Mouse (Mus musculus): ENCODE measurements at regions not wholly inside any gene's neighbourhood (a gene's known extent, or its start where the extent isn't known, plus 50 kb on each side); places are given as distances from the start of the nearest gene placed in this dataset.

GRCm38 (mm10) chr13:59940414-59941205, 117.7 kb upstream of the Tut7 start:
- no peak overlapping the region for H3K27ac ChIP-seq (replicated peaks)
- no peaks in the 10 kb centered on the region for H3K27me3 ChIP-seq
- no peak overlapping the region for H3K9ac ChIP-seq
- peak overlapping the region; percentile 30 for H3K4me2 ChIP-seq (replicated peaks)
- H3K4me1 ChIP-seq = peaks cover 15% of the 10 kb centered on the region
- ATAC-seq (ENCODE audit: insufficient number of reproducible peaks, low FRiP score, low TSS enrichment, low read depth) = no peak
- no peaks in the 10 kb centered on the region for H3K36me3 ChIP-seq
- WGBS = 19% methylated on average over 16 of the region's 16 CpGs
- no peaks in the 10 kb centered on the region for H3K9me3 ChIP-seq (replicated peaks)
- no peak overlapping the region for H3K4me3 ChIP-seq (replicated peaks)

GRCm38 (mm10) chr13:59939886-59940285, 116.9 kb upstream of the Tut7 start:
- H3K9me3 ChIP-seq (replicated peaks) = no peaks in the 10 kb centered on the region
- 65% methylated on average over 5 of the region's 5 CpGs for WGBS
- H3K4me3 ChIP-seq (replicated peaks) = no peak overlapping the region
- no peak overlapping the region for H3K4me2 ChIP-seq (replicated peaks)
- no peaks in the 10 kb centered on the region for H3K36me3 ChIP-seq
- no peak overlapping the region for H3K9ac ChIP-seq
- no peaks in the 10 kb centered on the region for H3K27me3 ChIP-seq
- H3K4me1 ChIP-seq = peaks cover 15% of the 10 kb centered on the region
- no peak overlapping the region for H3K27ac ChIP-seq (replicated peaks)
- no peak for ATAC-seq (ENCODE audit: insufficient number of reproducible peaks, low FRiP score, low TSS enrichment, low read depth)

DNA sequence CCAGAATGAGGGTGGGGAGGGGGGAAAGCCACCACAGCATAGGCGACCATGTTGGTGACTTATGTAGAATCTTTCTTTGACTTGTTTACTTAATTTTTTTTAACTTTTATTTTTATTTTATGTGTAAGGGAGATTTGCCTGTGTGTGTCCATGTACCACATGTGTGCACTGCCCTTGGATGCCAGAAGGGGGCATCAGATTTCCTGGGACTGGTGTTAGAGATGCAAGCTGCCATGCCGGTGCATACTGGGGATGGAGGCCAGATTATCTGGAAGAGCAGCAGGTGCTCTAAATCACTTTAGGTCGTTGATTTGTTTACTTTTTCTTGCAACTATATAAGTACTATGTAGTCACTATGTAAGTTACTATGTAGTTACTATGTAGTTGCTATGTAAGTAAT, 114.2 kb upstream of the Tut7 start:
- Histone ChIP-seq H3K4me2 (replicated peaks) (no peak overlapping the region), H3K9me3 (replicated peaks) (no peaks in the 10 kb centered on the region), H3K36me3 (no peaks in the 10 kb centered on the region), H3K4me3 (replicated peaks) (no peak overlapping the region), H3K4me1 (peaks cover 12% of the 10 kb centered on the region), H3K27ac (replicated peaks) (no peak overlapping the region), H3K9ac (no peak overlapping the region), H3K27me3 (no peaks in the 10 kb centered on the region)
- 58% methylated on average over 3 of the region's 3 CpGs for WGBS
- no peak for ATAC-seq (ENCODE audit: insufficient number of reproducible peaks, low FRiP score, low TSS enrichment, low read depth)

GRCm38 (mm10) chr13:59934556-59934955, 111.6 kb upstream of the Tut7 start:
- Histone ChIP-seq H3K27ac (replicated peaks) (no peak overlapping the region), H3K9me3 (replicated peaks) (no peaks in the 10 kb centered on the region), H3K4me3 (replicated peaks) (no peak overlapping the region), H3K4me2 (replicated peaks) (no peak overlapping the region), H3K4me1 (0 out of 2 replicates have a peak, but pooled peaks cover 3% of the 10 kb centered on the region), H3K27me3 (no peaks in the 10 kb centered on the region), H3K9ac (no peak overlapping the region), H3K36me3 (no peaks in the 10 kb centered on the region)
- 9% methylated on average over 1 of the region's 1 CpGs for WGBS
- no peak for ATAC-seq (ENCODE audit: insufficient number of reproducible peaks, low FRiP score, low TSS enrichment, low read depth)

- ATAC-seq (ENCODE audit: insufficient number of reproducible peaks, low FRiP score, low TSS enrichment, low read depth) = no peak
- no peak overlapping the region for H3K27ac ChIP-seq (replicated peaks)
- H3K9ac ChIP-seq = no peak overlapping the region
- H3K4me3 ChIP-seq (replicated peaks) = no peak overlapping the region
- 0 out of 2 replicates have a peak, but pooled peaks cover 3% of the 10 kb centered on the region for H3K4me1 ChIP-seq
- 52% methylated on average over 1 of the region's 1 CpGs for WGBS
- H3K9me3 ChIP-seq (replicated peaks) = no peaks in the 10 kb centered on the region
- H3K27me3 ChIP-seq = no peaks in the 10 kb centered on the region
- H3K36me3 ChIP-seq = no peaks in the 10 kb centered on the region
- no peak overlapping the region for H3K4me2 ChIP-seq (replicated peaks)
Observed at GRCm38 (mm10) chr13:59934093-59934492, 111.1 kb upstream of the Tut7 start.

DNA sequence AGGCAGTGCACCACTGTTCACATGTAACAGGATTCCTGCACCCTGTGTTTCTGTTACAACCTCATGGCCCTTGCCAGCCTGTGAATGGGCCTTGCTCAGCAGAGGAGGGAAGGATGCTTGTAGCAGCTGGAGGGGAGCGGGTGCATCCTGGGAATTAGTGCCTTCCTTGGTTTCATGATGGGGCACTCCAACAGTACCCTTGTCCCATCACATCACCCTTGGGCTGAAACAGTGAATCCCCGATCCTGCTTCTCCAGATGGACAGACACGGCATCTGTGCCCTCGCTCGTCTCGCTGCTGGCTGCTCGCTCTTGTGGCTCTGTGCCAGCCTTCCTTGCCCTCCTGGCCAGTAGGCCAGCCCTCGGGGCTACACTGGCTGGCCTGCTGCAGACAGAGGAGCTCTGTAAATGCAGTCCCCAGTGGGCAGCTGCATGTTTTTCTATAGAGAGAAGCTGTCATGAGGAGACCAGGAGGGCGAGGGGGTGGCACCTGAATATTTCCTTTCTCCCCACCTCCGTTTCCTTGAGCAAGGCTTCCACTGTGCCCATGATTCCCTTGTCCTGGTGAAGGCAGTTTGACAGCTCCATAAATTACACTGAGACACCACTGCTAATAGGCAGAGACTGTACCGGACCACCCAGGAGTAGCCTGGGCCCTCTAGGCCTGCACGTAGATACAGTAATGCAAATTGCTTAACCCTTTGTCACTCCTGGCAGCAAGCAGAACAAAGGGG, 104.6 kb upstream of the Tut7 start:
- Histone ChIP-seq H3K4me2 (replicated peaks) (no peak overlapping the region), H3K9me3 (replicated peaks) (no peaks in the 10 kb centered on the region), H3K27ac (replicated peaks) (no peak overlapping the region), H3K4me3 (replicated peaks) (no peak overlapping the region), H3K4me1 (peaks cover 11% of the 10 kb centered on the region), H3K27me3 (no peaks in the 10 kb centered on the region), H3K9ac (no peak overlapping the region), H3K36me3 (no peaks in the 10 kb centered on the region)
- no peak for ATAC-seq (ENCODE audit: insufficient number of reproducible peaks, low FRiP score, low TSS enrichment, low read depth)
- WGBS = 49% methylated on average over 12 of the region's 12 CpGs

DNA sequence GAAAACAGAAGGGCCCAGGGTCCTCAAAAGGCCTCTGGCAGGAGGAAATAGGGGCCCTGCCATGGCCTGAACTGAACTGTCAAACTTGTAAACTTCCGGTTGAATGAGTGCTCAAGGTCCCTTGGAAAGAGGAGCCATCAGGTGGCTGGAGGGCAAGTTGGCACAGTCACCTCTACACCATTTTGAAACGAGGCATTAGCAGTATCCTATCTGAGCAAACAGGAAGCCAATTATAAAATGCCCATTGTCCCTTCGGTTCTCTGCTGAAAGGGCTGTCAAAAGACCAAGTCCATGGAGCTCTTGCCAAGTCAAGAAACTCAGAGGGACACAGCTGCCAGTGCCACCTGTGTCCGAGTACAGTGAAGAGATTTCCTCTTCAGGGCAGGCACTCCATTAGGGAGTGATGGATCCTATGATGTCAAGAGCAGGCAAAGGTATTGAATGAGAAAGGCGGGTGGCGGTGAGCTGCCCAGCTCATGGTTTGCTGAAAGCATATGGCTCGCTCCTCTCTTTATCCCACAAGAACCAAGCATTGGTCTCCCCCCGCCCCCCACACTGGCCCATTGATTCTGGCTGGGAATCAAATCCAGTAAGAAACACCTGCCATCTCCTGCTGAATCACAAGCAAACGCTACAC, 103.0 kb upstream of the Tut7 start:
- H3K27ac ChIP-seq (replicated peaks) = no peak overlapping the region
- no peak overlapping the region for H3K9ac ChIP-seq
- WGBS = 71% methylated on average over 9 of the region's 9 CpGs
- no peak for ATAC-seq (ENCODE audit: insufficient number of reproducible peaks, low FRiP score, low TSS enrichment, low read depth)
- no peaks in the 10 kb centered on the region for H3K9me3 ChIP-seq (replicated peaks)
- H3K27me3 ChIP-seq = no peaks in the 10 kb centered on the region
- no peak overlapping the region for H3K4me3 ChIP-seq (replicated peaks)
- no peaks in the 10 kb centered on the region for H3K36me3 ChIP-seq
- H3K4me1 ChIP-seq = peaks cover 11% of the 10 kb centered on the region
- no peak overlapping the region for H3K4me2 ChIP-seq (replicated peaks)

- H3K4me1 ChIP-seq = no peaks in the 10 kb centered on the region
- WGBS = 87% methylated on average over 5 of the region's 5 CpGs
- H3K4me2 ChIP-seq (replicated peaks) = no peak overlapping the region
- no peaks in the 10 kb centered on the region for H3K27me3 ChIP-seq
- no peak for ATAC-seq (ENCODE audit: insufficient number of reproducible peaks, low FRiP score, low TSS enrichment, low read depth)
- no peaks in the 10 kb centered on the region for H3K36me3 ChIP-seq
- no peak overlapping the region for H3K27ac ChIP-seq (replicated peaks)
- H3K4me3 ChIP-seq (replicated peaks) = no peak overlapping the region
- H3K9ac ChIP-seq = no peak overlapping the region
- H3K9me3 ChIP-seq (replicated peaks) = no peaks in the 10 kb centered on the region
Observed at GRCm38 (mm10) chr13:59917185-59917584, 94.2 kb upstream of the Tut7 start.

- H3K27me3 ChIP-seq = no peaks in the 10 kb centered on the region
- no peak overlapping the region for H3K4me3 ChIP-seq (replicated peaks)
- ATAC-seq (ENCODE audit: insufficient number of reproducible peaks, low FRiP score, low TSS enrichment, low read depth) = no peak
- WGBS = 64% methylated on average over 22 of the region's 22 CpGs
- H3K9ac ChIP-seq = no peak overlapping the region
- no peak overlapping the region for H3K4me2 ChIP-seq (replicated peaks)
- H3K9me3 ChIP-seq (replicated peaks) = no peaks in the 10 kb centered on the region
- H3K27ac ChIP-seq (replicated peaks) = peak overlapping the region; percentile 73
- no peaks in the 10 kb centered on the region for H3K36me3 ChIP-seq
- H3K4me1 ChIP-seq = no peaks in the 10 kb centered on the region
Observed at GRCm38 (mm10) chr13:59916166-59917044, 93.5 kb upstream of the Tut7 start.

DNA sequence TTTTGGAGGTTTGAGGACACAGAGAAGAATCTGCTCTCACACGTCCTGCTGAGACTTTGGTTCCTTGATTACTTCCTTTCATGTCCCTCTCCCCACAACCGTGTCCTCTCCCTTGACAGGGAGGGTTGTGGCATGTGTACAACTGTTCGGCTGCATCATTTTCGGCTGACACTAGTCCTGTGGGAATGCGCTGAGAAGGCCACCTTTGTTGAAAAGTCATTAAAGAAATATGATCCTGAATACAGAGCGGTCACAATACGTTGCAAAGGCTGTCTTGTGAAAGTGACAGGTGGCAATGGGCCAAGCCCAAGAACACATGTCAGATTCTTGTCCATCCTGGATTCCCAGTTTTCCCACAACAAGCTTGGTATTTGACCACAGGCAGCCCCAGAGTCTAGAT, 92.8 kb upstream of the Tut7 start:
- WGBS = 61% methylated on average over 7 of the region's 7 CpGs
- Histone ChIP-seq H3K36me3 (no peaks in the 10 kb centered on the region), H3K4me2 (replicated peaks) (no peak overlapping the region), H3K27me3 (no peaks in the 10 kb centered on the region), H3K4me1 (peaks cover 2% of the 10 kb centered on the region; the same call in 1 of the 2 replicates), H3K4me3 (replicated peaks) (no peak overlapping the region), H3K27ac (replicated peaks) (0 out of 2 replicates have a peak overlapping the region, but pooled peaks have one; percentile 22), H3K9ac (no peak overlapping the region), H3K9me3 (replicated peaks) (no peaks in the 10 kb centered on the region)
- ATAC-seq (ENCODE audit: insufficient number of reproducible peaks, low FRiP score, low TSS enrichment, low read depth) = no peak
